Mouse (Mus musculus) ovary, postnatal 14 days (tissue): Measurements from ENCODE around the gene Zfp266.

Experiments
- DNase-seq: peaks from one replicate; pipeline ENCODE4 v3.0.0; 2022; ENCODE audit warnings: low spot score

Zfp266 gene

GRCm38 (mm10) chr9:20492527-20493233, 28.5 kb downstream of the Zfp266 start, which contains the start of gene Zfp426:
TSS of gene Zfp426 (minus strand) at chr9:20492746.
- DNase-seq: peak; percentile 72

- no peak for DNase-seq
Measured at GRCm38 (mm10) chr9:20491858-20492526, 29.2 kb downstream of the Zfp266 start.

GRCm38 (mm10) chr9:20489536-20489935, 31.7 kb downstream of the Zfp266 start:
- DNase-seq: no peak

GRCm38 (mm10) chr9:20479396-20479795, 41.8 kb downstream of the Zfp266 start:
- DNase-seq: no peak

GRCm38 (mm10) chr9:20476632-20477031, 44.6 kb downstream of the Zfp266 start:
- no peak for DNase-seq

- DNase-seq: peak; percentile 37
Measured at GRCm38 (mm10) chr9:20466761-20467442, 54.3 kb downstream of the Zfp266 start.

GRCm38 (mm10) chr9:20459377-20460317, 61.6 kb downstream of the Zfp266 start, which contains the start of gene Zfp26:
TSS of gene Zfp26 (minus strand) at chr9:20460162.
- peak; percentile 63 for DNase-seq

- DNase-seq: no peak
Measured at GRCm38 (mm10) chr9:20453647-20454046, 67.6 kb downstream of the Zfp266 start.

GRCm38 (mm10) chr9:20451493-20451892, 69.7 kb downstream of the Zfp266 start:
- DNase-seq: no peak
